Mouse (Mus musculus): ENCODE data around the gene Ust.

The Ust gene

DNA sequence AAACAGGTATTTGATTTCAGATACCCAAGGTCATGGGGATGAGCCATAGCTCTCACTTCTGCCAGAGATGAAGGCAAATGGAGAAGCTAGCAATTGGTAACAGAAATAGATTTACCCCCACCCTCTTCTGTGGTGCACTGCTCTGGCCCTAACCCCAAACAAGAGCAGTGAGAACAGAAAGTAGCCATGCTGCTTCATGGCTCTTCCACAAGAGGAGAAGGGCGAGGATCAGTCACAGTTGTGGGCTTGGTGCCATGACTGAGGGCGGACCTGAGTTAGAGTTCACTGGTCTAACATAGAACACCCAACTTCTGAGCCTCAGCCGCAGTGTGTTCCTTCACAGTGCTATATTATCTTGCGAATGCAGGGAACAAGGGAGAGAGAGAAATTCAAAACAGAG, 13.8 kb downstream of the Ust start:
- DNase-seq (ENCODE audit: low read depth, low spot score), result peak; percentile 11

GRCm38 (mm10) chr10:8498951-8499891, 19.4 kb downstream of the Ust start:
- DNase-seq (ENCODE audit: low read depth, low spot score), result no peak

DNA sequence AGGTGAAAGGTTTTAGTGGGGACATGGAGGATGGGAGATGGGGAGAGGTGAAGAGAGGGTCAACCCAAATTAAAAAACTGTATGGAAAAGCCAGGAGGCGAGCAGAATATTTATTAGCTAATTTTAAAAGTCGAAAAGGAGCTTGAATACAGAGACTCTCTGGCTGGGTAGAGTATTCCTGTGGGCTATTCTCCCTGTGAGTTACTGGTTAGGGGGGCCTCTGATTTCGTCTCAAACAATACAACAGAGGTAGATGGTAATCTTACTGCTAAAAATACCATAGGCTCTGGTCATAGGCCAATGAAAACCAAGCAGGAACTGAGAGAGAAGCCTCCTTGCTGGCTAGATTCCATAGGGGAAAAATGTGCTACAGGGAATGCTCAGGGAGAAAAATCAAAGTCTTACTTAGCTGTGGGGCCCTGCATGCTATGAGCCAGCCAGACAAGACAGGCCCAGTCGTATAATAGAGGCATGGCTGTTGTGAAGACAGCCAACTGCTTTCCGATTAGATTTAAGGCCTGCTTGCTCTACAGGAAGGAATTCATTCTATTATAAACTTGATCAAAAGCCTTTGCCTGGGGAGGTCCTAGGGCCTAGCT, 23.0 kb downstream of the Ust start:
- no peak for DNase-seq (ENCODE audit: low read depth, low spot score)

DNA sequence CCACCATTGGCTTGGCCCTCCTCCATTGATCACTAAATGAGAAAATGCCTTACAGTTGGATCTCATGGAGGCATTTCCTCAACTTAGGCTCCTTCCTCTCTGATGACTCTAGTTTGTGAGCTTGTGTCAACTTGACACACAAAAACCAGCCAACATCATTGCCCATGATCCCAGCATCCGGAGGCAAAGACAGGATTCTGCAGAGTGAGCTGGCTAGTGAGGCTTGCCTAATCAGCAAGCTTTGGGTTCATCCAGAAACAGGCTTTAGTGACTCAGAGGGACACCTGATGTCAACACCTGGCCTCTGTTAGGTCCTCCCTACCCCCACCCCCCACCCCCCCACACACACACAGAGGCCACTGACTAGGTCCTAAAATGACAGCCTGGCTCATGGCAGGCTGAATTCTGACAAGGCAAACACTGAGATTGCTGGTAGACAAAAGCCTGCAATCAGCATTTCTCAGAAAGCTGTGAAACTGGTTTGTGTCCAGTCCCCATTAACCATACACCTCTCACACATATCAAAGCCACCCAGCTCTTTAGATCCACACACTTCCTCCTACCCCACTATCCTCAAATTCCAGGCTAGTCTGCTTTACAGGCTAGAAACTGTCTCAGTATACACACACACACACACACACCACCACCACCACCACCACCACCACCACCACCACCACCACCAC, 26.6 kb downstream of the Ust start:
- DNase-seq (ENCODE audit: low read depth, low spot score), result no peak

DNA sequence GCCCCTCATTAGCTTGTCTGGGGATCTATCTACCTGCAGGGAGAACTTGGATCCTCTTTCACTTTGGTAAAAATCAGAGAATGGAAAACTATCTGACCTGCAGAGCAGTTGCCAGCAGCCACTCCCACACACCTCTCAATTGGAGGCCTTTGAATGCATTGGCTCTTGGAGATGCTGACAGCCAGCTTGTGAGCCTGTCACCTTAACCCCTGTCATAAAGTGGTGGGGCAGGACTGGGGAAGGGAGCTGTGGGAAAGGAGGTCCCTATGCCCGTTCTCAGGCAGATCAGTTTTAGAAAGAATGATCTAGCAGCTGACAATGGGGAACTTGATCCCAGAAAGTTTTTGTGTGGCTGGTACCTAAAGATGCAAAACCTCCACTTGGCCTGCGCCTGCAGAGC, 31.2 kb downstream of the Ust start:
- no peak for DNase-seq (ENCODE audit: low read depth, low spot score)

DNA sequence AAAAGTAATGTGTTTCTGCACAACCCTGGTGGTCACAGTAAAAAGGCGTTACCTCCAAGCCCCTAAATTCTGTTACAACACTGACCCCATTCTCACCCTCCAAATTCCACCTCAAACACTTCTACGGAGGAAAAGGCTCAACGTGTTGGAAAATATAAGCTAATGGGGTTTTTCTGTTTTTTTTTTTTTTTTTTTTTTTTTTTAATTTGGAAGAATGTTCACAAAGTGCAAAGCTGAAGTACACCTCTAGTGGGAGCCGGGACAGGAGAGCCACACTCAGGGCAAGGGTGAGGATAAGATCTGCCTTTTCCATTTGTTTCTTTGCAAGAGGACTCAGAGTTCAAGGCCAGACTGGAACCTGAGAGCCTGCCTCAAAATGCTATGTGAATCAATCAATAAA, 34.1 kb downstream of the Ust start:
- no peak for DNase-seq (ENCODE audit: low read depth, low spot score)

DNA sequence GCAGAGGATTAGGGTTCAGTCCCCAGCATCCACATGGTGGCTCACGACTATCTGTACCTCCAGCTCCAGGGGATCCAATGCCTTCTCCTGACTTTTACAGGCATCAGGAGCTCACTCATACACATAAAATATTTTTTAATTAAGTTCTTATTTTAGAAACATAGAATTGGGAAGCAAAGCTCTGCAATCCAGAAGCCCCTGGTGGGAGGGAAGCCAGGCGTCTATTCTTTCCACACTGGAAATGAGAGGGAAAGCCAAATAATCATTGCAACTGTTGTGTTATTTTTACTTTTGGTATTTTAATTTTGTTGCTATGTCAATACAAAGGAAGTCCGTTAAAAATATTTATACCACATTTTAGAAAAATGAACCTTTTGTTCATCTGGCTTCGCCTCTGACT, 35.8 kb downstream of the Ust start:
- no peak for DNase-seq (ENCODE audit: low read depth, low spot score)

GRCm38 (mm10) chr10:8479779-8480178, 38.8 kb downstream of the Ust start:
- DNase-seq (ENCODE audit: low read depth, low spot score), result no peak

DNA sequence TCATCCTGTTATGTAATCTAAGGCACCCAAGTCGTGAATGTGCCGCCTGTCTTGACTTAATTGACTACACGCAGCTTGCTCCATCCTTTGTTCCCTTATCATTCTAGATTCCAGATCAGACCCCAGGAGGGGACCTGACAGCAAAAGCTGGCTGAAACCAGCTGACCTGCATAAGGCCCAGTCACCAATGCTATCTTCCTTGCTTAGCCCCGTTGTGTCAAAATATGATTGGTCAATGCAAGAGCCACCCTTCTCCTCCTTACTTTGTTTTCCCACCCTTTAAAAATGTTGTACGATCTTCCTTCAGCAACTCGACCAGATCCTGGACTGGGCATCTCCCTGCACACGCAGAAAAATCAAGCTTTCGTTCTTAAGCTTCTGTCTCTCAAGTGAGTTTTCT, 40.7 kb downstream of the Ust start:
- DNase-seq (ENCODE audit: low read depth, low spot score), result no peak

GRCm38 (mm10) chr10:8471995-8472394, 46.6 kb downstream of the Ust start:
- no peak for DNase-seq (ENCODE audit: low read depth, low spot score)

DNA sequence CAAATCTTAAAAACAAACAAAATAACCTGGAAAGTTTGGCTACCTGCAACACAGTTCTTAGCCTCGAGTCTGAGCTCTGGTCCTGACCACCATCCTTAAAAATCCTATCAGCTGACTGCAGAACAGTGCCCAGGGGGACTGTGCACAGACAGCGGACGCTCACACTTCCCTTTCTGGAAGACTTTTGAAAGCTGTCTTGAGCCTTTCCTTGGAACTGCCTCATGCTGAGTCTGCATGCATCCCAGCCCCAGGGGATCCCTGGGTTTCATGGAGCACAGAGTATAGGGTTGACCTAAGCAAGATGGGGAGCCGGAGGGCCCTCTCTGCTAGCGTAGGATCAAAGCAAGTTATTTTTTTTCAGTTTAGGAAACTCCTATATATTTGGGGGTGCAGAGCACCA, 47.6 kb downstream of the Ust start:
- no peak for DNase-seq (ENCODE audit: low read depth, low spot score)

GRCm38 (mm10) chr10:8469516-8469915, 49.1 kb downstream of the Ust start:
- no peak for DNase-seq (ENCODE audit: low read depth, low spot score)

GRCm38 (mm10) chr10:8468651-8469386, 49.8 kb downstream of the Ust start:
- DNase-seq (ENCODE audit: low read depth, low spot score), result no peak

DNA sequence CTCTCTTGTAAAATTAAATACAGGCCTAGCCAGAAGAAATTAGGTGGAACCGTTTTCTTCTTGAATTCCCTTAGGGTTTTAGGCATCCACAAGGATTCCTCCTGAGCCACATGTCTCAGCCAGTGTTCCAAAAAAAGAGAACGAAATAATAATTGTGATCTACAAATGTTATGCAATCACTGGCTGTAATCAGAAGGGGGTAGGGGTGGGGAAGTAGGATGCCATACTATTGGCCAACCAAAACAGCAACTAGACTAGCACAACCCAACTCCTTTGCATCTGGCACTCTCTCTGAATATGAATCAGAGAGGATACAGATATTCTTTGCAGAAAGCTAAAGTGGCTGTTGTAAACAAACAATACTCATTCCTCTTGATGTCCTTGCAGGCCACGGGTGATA, 52.7 kb downstream of the Ust start:
- no peak for DNase-seq (ENCODE audit: low read depth, low spot score)

GRCm38 (mm10) chr10:8465216-8465615, 53.4 kb downstream of the Ust start:
- no peak for DNase-seq (ENCODE audit: low read depth, low spot score)

DNA sequence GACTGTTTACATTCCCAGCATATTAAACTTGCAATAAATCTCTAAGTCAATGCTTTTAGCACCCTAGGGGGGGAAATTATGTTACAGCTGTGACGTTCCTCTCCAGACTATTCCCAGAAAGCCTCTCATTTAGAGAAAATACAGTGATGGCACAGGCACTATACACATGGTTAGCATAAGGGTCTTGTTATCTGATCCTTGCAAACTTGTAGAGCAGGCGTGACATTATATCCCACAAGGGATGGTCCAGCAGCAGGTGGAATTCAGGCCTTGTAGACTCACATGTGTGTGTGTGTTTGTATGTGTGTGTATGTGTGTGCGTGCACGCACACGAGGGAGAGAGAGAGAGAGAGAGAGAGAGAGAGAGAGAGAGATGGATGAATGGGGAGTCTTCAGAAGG, 57.3 kb downstream of the Ust start:
- no peak for DNase-seq (ENCODE audit: low read depth, low spot score)

DNA sequence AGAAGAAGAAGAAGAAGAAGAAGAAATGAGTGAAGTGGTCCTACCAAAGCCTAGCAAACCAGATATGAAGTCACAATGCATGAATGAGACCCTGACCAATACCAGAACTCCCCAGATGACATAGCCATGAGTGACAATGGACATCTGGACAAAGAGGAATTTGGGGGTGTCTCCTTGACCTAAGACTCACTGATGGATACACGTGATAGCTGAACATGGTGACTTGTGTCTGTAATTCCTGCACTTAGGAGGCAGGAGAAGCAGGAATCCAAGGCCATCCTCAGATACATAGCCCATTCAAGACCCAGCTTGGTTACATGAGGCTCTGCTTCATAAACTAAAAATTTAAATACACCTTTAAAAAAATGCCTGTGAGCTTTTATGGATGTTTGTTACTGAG, 63.9 kb downstream of the Ust start:
- DNase-seq (ENCODE audit: low read depth, low spot score), result no peak

DNA sequence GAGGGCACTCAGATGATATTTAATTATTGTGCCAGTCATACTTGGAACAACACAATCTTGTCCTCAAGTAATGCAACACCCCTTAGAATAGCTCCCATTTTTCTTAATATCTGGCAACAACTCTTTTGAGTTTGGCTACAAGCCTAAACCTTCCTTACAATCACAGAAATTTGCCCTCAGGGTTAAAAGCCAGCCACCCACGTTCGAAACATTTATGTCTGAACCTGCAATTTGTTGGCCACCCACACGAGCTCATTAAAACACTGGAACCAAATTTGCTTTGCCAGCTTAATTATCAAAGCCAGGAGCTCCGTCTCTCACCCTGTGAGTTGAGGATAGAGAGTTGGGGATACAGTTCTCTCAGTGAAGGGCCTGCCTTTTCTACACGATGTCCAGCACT, 70.9 kb downstream of the Ust start:
- DNase-seq (ENCODE audit: low read depth, low spot score), result no peak

GRCm38 (mm10) chr10:8446972-8447371, 71.7 kb downstream of the Ust start:
- DNase-seq (ENCODE audit: low read depth, low spot score), result no peak

- DNase-seq (ENCODE audit: low read depth, low spot score), result no peak
These were observed 74.6 kb downstream of the Ust start for GRCm38 (mm10) chr10:8444052-8444451.

GRCm38 (mm10) chr10:8431857-8432256, 86.8 kb downstream of the Ust start:
- DNase-seq (ENCODE audit: low read depth, low spot score), result no peak

All from CD4-positive, CD25-positive, alpha-beta regulatory T cell, adult 2 months (primary cell).